Mouse (Mus musculus) hindbrain, embryonic 14.5 days (tissue): ENCODE measurements around the gene Ei24. TPM values are rescaled to one million over a fixed set of nuclear protein-coding genes. Genes with fewer than 3 reads are reported as not detected.

Experiments
- ATAC-seq: fragments of 200-750 bp; cut with Nextera tagmentation; 2 replicates; pipeline ENCODE4 v1.8.0; 2017; ENCODE audit warnings: moderate number of reproducible peaks, mild to moderate bottlenecking, moderate TSS enrichment, moderate library complexity; ENCODE audit not compliant: low FRiP score
- DNase-seq: peaks from one replicate; pipeline ENCODE4 v3.0.0-alpha.2; 2015; ENCODE audit warnings: low spot score
- H3K27ac ChIP-seq: fragments of 300-500 bp; sonication (generic); 2 replicates; pipeline ENCODE4 v1.5.1; 2014; ENCODE audit warnings: mild to moderate bottlenecking, moderate library complexity
- H3K27me3 ChIP-seq: fragments of 300-500 bp; sonication (generic); 2 replicates; pipeline ENCODE4 v1.6.1; 2014; ENCODE audit warnings: mild to moderate bottlenecking, low read length, mixed read lengths; ENCODE audit not compliant: control insufficient read depth, insufficient read depth
- H3K36me3 ChIP-seq: fragments of 300-500 bp; sonication (generic); replicated peaks from 2 replicates; pipeline ENCODE4 v1.6.1; 2014; ENCODE audit not compliant: control insufficient read depth, insufficient read depth
- H3K4me1 ChIP-seq: fragments of 300-500 bp; sonication (generic); replicated peaks from 2 replicates; pipeline ENCODE4 v1.6.1; 2014; ENCODE audit warnings: antibody characterized with exemption, low read length, mixed read lengths; ENCODE audit not compliant: control insufficient read depth, insufficient read depth
- H3K4me2 ChIP-seq: fragments of 300-500 bp; sonication (generic); replicated peaks from 2 replicates; pipeline ENCODE4 v1.6.1; 2014; ENCODE audit warnings: mild to moderate bottlenecking, moderate library complexity
- H3K4me3 ChIP-seq: fragments of 300-500 bp; sonication (generic); replicated peaks from 2 replicates; pipeline ENCODE4 v1.5.1; 2014; ENCODE audit warnings: mild to moderate bottlenecking, low read length
- H3K9ac ChIP-seq: fragments of 300-500 bp; sonication (generic); 2 replicates; pipeline ENCODE4 v1.6.1; 2014
- H3K9me3 ChIP-seq: fragments of 300-500 bp; sonication (generic); 2 replicates; pipeline ENCODE4 v1.6.1; 2016; ENCODE audit warnings: low read length; ENCODE audit not compliant: control insufficient read depth
- WGBS: fragments of 180-500 bp; shearing (Covaris S2); extraction: QIAGEN DNeasy Blood & Tissue Kit; methylation state at CpG from one replicate; pipeline ENCODE4 v1.1.7; 2014; 5-methylcytosine and 5-hydroxymethylcytosine counted together
- polyA plus RNA-seq: library from polyadenylated mRNA; unstranded; fragments of >200 nt; fragmentation: Nextera tagmentation; extraction: Ambion mirVana; gene quantifications from 2 replicates; pipeline ENCODE4 v1.2.1, GENCODE M21; 2014

Ei24 gene
- polyA plus RNA-seq, 1 experiment from 2014 or later = 73.6 TPM

GRCm38 (mm10) chr9:36764378-36764777, 32.8 kb downstream of the Ei24 start:
- DNase-seq (no peak), ATAC-seq (no peak)
- no peak overlapping the region for H3K4me3 ChIP-seq
- WGBS = 95% methylated on average over 1 of the region's 1 CpGs
- H3K4me1 ChIP-seq = peaks cover 17% of the 10 kb centered on the region; the same call in 1 of the 2 replicates
- H3K4me2 ChIP-seq = no peak overlapping the region
- H3K9me3 ChIP-seq = no peaks in the 10 kb centered on the region
- no peaks in the 10 kb centered on the region for H3K27me3 ChIP-seq
- no peak overlapping the region for H3K9ac ChIP-seq
- H3K27ac ChIP-seq = no peak overlapping the region
- peaks cover 52% of the 10 kb centered on the region for H3K36me3 ChIP-seq

Other genes with a start within 250 kb of the Ei24 start
- gene Gm17689, start 214.8 kb downstream of the Ei24 start, polyA plus RNA-seq = not detected in 2 replicates
- gene A630095E13Rik, start 154.0 kb downstream of the Ei24 start, polyA plus RNA-seq = not detected in 2 replicates
- gene Acrv1, start 104.2 kb downstream of the Ei24 start, polyA plus RNA-seq = not detected in 2 replicates
- 8.8 and 9.2 TPM in 2 replicates for gene Chek1, start 70.3 kb downstream of the Ei24 start, polyA plus RNA-seq
- 79.8 and 95.3 TPM in 2 replicates for gene Stt3a, start 29.7 kb downstream of the Ei24 start, polyA plus RNA-seq
- 549 and 551 TPM in 2 replicates for gene Fez1, start 24.5 kb upstream of the Ei24 start, polyA plus RNA-seq